Mouse (Mus musculus) cerebellum, postnatal 4 days (tissue): ENCODE measurements at regions not wholly inside any gene's neighbourhood (a gene's known extent, or its start where the extent isn't known, plus 50 kb on each side); places are given as distances from the start of the nearest gene placed in this dataset.

ENCODE experiments used
- DNase-seq, 2 experiments: peaks; one replicate each; pipeline ENCODE4 v3.0.0; 2022; ENCODE audit warnings: low spot score in 2 of 2, mixed read lengths in 1 of 2

GRCm38 (mm10) chr5:136619315-136620231 lies 52.3 kb upstream of the Cux1 start:
- no peak for DNase-seq

- no peak for DNase-seq
Measured at GRCm38 (mm10) chr5:136620234-136620633, 52.9 kb upstream of the Cux1 start.

DNA sequence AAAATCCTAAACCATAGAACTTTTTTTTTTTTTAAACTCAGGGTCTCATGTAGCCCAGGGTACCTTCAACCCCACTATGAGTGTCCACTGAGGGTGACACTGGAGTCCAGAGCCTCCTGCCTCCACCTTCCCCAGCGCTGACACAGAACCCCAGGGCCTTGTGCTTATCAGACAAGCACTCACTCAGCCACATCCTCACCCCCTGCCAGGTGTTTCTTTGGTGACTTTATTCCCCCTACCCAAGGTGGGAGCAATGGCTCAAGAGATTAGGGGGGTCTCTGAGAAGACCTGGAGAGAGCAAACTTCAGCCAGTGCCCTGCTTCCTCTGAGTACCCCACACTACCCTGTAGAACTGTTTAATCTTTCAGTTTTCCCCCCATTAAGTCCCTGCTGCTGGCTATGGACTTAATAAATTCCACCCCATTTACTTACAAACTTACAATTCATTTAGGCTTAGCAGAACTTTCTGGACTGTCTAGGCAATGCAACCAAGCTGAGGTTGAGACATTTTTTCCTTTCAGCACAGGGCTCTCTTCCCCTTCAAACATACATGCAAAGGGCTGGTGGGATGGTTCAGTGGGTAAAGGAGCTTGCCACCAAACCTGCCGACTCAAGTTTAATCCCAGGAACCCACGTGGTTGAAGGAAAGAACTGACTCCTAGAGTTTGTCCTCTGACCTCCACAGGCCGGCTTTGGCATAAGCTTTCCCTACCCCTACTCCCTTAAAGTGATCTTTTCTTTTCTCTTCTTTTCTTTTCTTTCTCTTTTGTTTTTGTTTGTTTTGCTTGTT lies 54.2 kb upstream of the Cux1 start:
- DNase-seq, result no peak

DNA sequence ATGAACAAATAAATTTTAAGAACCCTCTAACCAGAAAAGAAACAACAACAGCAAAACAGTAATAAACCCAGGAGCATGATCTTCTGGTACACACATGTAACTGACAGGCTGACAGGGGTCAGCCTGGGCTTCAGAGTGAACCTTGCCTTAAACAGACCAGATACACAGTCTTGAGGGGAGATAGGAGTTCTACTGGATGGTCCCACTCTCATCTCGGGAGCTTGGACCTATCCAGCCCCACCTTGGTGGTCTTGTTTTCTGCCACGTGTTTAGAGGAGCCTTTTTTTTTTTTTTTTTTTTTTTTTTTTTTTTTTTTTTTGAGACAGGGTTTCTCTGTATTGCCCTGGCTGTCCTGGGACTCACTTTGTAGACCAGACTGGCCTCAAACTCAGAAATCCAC lies 54.9 kb upstream of the Cux1 start:
- DNase-seq, result no peak

DNA sequence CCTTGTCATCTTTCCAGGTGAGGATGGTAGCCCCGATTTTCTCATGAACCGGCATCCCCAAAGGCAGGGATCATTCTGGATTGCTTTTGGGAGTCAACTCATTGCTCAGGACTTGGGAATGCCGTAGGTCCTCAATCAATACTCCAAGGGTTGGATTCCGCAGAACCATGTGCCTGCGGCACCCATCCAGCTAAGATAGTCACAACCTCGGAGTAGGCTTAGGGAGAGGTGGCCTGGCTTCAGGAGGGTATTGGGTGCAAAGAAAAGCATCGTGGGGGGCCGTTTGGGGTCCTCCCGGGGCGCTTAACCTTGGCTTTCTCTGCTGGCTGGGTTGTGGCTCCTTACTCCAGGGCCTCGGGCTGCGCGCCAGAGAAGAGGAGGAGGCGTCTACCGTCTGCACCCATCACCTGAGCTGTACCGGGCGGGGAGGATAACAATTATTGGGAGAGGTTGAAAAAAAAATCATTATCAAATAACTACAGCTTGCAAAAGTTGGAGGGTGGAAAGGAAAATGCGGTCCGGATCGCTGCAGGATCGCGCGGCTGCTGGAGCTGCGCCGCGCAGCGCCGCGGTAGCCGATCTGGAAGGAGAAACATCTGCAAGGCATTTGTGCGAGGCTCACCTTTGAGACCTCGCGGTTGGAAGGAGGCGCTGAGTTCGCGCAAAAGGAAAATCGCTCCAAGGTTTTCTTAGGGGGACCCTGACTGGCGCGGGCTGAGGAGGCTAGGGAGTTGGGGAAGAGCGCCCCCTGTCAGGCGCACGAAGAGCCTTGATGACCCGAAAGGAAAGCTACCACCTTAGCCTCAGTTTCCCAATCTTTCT lies 55.6 kb upstream of the Cux1 start:
- peak in 1 of 2 experiments; percentile 53 for DNase-seq

GRCm38 (mm10) chr5:136623791-136624190 lies 56.5 kb upstream of the Cux1 start:
- DNase-seq, result no peak

DNA sequence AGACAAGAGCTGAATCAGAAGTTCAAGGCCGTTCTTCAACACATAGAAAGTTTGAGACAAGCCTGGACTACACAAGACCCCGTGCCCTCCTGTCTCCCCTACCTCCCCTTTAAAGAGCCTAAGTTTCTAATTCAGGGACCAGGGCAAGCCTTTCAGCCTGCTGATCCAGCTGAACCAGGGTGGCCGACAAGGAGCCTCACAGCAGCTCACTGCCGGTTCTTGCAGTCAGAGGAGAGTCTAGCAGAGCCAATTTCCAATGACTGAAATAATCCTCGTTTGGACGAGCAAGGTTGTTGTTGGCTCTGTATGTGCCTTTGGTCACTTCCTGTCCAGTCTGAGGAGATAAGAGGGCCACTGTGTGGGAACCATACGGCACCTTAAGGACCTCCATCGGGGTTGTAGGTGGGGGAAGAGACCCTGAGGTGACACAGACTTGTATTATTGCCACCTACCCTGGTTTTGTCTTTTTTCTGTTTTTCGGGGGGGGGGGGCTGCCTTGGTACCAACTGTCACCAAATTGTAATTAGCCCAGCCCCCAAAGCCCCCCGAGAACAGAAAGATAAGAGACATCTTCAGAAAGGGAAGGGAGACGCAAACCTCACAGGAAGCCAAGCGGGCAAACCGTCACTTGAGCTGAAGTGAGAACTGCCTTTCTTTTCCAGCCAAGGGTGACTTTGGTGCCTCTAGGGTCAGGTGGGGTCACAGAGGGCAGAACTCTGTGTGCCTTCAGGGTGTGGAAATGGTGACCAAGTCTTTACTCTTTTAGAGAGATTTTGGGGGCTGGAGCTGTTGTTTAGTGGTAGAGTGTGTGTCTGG lies 58.1 kb upstream of the Cux1 start:
- DNase-seq, result no peak

GRCm38 (mm10) chr5:136626142-136626771 lies 59.0 kb upstream of the Cux1 start:
- no peak for DNase-seq

DNA sequence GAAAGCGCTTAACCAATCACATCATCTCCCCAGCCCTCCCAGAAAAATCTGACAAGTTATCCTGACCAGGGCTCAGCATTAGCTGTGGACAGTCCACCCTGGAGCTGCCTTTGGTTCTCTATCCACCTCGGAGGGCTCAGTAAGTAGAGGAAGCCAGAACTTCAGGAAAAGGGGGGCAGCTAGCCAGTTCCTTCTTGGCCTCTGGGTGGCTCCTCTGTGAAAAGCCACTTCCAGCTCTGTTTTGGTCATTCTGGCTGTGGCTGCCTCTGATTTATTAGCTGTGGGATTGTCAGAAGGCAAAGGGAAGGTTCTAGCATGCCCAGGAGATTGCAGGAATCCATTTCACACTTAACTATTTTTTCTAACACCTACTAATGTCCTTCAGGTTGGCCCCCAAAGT lies 59.6 kb upstream of the Cux1 start:
- no peak for DNase-seq

DNA sequence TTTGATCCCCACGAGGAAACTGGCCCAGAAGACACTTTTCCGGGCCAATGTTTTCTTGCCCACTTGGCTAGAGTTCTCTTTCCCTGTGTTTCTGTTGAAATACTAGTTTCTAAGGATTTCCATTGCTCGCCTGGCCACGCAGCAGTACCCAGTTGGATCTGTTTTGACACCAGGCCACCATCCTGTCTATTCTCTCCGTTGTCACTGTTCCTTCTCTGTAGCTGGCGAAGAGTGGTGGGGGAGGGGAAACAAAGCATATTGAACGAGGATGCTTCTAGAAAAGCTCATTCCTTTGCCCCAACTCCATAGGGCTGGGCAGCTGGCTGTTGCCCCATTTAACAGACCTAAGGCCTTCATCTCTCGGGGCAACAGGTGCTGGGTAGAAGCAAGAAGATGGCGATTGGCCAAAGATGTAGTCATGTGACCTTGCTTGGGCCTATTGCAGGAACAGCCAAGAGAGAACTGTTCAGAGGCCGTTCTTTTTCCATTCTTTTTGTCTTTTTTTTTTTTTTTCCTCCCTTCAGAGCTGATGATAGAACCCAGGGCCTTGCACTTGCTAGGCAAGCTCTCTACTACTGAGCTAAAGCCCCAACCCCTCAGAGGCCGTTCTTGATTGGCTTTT lies 60.5 kb upstream of the Cux1 start:
- DNase-seq, result peak in 1 of 2 experiments; percentile 20

- no peak for DNase-seq
Measured at GRCm38 (mm10) chr5:136628502-136628901, 61.2 kb upstream of the Cux1 start.

- no peak for DNase-seq
Measured at GRCm38 (mm10) chr5:136632286-136632685, 60.7 kb upstream of the Myl10 start.

GRCm38 (mm10) chr5:136633901-136634300 lies 59.0 kb upstream of the Myl10 start:
- DNase-seq, result no peak

DNA sequence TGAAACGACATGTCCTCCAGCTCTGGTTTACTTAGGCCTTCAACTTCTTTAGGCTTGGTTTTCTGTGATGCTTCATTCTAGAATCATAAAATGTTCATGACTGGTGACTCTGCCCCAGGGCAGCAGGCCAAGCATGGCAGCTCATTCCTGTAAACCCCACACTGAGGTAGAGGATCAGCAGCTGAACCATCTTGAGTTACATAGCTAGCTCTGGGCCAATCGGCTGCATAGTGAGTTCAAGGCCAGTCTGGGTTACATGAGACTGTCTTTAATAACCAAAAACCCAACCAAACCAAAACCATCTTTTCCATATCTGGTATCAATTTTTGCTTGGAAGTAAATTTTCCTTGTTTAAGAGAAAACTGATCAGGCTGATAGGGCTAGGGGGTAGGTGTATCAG lies 57.8 kb upstream of the Myl10 start:
- DNase-seq, result no peak

GRCm38 (mm10) chr5:136636476-136636875 lies 56.5 kb upstream of the Myl10 start:
- DNase-seq, result no peak

- no peak for DNase-seq
Measured at GRCm38 (mm10) chr5:136637872-136638271, 55.1 kb upstream of the Myl10 start.

- DNase-seq, result no peak
Measured at GRCm38 (mm10) chr5:136640871-136641619, 51.9 kb upstream of the Myl10 start.

DNA sequence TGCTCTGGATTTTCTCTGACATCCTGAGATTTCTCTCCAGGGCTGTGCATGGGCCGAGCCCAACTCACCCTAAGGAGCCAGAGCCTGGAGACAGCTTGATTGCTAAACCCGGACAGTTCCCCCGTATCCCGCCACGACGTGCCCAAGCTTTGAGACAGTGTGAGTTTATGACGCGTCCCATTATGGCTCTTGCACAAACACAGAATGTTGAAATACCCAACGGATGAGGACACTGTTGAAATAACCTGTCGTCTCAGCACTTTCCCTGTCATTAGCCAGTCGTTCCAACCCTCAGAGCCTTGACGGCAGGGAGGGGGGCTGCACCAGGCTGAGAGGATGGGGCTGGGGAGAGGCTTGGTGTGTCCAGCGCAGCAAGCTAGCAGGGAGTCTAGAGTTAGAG lies 50.7 kb upstream of the Myl10 start:
- no peak for DNase-seq
